Mouse (Mus musculus): ENCODE data around the gene Zfpm1.

Gene Zfpm1

DNA sequence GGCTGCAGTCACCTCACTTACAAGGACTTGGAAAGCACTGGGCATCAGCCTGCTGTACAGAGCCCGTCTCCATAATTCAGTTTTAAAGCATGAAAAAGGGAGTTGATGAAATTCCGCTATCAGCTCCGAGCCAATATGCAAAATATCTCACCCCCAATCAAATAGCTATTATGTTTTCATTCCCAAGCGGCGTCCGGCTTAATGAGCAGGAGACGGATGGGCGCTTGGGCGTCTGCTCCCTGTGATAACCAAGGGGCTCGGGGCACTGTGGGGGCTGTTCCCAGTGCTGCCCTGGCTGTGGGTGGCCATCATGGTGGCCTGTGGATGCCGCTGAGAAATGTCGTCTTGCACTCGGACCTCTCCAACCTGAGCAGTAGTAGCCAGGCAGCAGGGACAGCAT lies 19.1 kb downstream of the Zfpm1 start:
- DNase-seq, result peak; percentile 24

DNA sequence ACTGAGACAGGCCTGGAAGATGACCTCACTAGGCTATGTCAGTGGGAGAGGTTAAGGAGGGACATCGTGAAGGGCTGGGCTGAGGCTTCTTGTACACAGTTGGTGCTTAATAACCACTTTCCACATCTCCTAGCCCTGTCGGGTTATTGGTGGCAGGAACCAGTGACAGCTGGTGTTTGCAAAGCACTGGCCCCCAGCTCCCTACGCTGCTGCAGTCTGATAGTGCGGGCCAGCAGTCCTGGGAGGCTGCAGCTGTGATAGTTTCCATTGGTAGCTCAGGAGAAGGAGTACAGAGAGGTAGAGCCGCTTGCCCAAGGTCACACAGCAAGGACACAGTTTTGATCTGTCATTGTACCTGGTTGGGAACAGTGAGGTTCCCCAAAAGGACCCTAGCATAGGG lies 19.9 kb downstream of the Zfpm1 start:
- DNase-seq, result peak; percentile 74

DNA sequence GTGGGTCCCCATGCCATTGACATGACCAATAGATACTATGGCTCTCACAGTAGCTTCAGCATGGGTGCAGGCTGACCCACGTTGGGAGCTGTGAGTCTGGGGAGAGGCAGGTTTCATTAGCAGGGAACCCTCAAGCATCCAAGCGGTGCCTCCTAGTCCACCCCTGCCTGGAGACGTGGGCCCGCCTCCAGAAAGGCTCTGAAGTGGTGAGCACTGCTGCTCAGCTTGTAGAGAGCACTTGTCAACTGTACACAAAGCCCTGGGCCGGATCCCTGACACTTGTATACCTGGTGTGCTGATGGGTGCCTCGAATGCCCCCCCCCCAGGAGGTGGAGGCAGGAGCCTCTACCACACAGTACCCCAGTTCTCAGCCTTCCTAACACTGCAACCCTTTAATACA lies 21.5 kb downstream of the Zfpm1 start:
- peak; percentile 52 for DNase-seq

DNA sequence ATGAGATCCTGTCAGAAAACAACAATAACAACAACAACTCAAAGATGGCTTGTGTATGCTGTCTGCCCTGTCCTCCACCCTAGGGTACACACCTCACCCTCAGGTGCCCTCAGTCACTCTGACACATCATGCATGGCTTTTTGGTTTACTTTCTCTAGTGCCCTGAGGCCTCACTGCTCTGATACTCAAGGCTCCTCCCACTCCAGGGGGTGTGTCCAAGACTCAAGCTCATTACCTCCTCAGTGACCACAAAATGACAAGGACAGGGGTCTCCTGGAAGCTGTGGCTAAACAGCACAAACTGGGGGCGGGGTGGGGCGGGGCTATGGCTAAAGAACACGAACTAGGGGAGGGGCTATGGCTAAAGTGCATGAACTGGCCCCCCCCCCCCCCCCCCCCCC lies 22.1 kb downstream of the Zfpm1 start:
- DNase-seq, result peak; percentile 83

DNA sequence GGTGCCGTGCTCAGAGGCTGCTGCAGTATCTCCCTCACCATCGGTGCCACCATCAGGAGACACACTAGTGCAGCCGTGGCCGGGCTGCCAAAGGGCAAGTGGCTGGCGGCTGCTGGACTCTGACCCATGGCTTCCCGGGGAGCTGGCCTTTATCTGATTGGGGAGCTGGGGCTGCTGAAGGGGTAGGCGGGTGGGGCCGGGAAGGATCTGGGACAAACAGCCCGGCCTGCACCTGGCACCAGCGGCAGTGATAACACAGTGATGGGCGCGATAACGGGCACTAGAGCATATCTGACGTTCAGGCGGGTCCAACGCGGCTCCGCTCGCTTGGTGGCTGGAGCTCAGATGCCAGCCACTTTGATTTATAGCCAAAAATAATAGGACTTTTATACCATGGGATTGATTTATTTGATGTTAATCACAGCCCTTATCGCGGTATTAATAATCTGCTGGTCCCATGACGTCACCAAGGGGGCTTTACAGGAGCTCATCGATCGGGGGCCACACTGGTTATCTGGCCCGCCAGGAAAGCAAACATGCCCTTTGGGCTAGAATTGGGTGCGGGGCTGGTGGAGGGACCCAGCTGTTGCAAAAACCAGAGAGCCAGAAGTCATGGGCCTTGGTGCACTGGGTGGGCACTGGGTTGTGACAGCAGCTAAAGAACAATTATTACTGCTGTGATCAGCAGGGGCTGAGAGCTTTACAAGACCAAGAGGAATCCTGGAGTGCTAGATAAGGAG lies 24.9 kb downstream of the Zfpm1 start:
- DNase-seq, result peak; percentile 82

GRCm38 (mm10) chr8:122307836-122308235 lies 25.9 kb downstream of the Zfpm1 start:
- DNase-seq, result no peak

- peak; percentile 96 for DNase-seq
Measured at GRCm38 (mm10) chr8:122309272-122309671, 27.3 kb downstream of the Zfpm1 start.

- peak; percentile 54 for DNase-seq
Measured at GRCm38 (mm10) chr8:122311115-122311514, 29.2 kb downstream of the Zfpm1 start.

- peak; percentile 60 for DNase-seq
Measured at GRCm38 (mm10) chr8:122312553-122312952, 30.6 kb downstream of the Zfpm1 start.

DNA sequence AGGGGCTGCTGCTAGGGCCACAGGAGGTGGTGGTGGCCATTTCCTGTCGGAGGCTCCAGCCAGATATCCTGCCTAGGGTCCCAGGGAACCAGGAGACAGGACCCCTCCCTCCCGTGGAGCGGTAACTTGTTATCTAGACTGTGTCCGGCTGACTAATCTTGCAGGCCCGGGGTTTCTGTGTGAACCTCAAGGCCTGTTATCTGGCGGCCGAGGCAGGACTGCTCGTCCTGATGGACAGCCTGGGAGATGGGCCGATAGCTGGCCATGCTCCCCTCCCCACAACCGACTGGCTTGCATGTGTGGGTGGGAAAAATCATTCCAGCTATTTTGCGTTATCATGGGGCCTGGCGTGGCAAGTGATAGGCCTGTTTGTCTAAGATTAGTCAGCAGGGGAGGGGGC lies 31.4 kb downstream of the Zfpm1 start:
- peak; percentile 91 for DNase-seq

- DNase-seq, result peak; percentile 68
Measured at GRCm38 (mm10) chr8:122314899-122315496, 33.1 kb downstream of the Zfpm1 start.

DNA sequence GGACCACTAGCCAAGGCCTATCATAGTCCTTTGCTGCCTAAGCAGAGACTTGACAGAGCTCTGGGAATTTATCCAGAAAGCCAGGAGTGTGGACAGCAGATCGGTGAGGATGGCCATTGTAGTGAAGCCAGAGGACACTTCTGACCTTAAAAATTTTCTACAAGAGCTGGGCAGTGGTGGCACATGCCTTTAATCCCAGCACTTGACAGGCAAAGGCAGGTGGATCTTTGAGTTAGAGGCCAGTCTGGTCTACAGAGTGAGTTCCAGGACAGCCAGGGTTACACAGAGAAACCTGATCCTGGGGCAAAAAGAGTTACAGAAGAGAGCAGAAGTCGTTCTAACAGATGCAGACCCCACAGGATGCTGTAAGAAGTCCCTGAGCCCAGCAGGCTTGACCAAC lies 34.5 kb downstream of the Zfpm1 start:
- no peak for DNase-seq

DNA sequence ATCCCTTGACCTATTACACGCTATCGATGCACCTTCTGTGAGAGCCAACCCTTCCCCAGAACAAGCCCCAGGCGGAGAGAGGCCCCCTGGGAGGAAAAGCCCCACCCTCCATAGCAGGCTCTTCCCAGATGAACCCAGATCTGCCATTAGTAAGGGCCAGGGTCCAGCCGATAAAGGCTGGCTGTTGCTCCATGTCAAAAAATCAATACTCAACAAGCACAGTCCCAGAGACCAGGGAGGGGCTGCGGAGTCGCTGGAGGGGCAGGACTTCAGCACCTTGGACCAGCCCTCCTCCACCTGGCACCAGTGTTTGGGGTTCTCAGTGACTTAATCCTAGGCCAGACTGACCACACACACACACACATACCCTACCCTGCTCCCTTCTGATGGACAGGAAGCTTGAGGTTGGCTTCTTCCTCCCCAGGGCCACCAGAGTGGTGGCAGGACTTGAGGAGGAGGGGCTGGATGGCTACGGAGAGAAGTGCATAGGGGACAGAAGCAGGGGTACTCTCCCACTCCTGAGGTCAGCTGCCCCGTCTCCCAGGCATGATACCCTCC lies 36.1 kb downstream of the Zfpm1 start:
- DNase-seq, result peak; percentile 74

- DNase-seq, result peak; percentile 88
Measured at GRCm38 (mm10) chr8:122319045-122319707, 37.2 kb downstream of the Zfpm1 start.

- DNase-seq, result no peak
Measured at GRCm38 (mm10) chr8:122319708-122320075, 37.8 kb downstream of the Zfpm1 start.

DNA sequence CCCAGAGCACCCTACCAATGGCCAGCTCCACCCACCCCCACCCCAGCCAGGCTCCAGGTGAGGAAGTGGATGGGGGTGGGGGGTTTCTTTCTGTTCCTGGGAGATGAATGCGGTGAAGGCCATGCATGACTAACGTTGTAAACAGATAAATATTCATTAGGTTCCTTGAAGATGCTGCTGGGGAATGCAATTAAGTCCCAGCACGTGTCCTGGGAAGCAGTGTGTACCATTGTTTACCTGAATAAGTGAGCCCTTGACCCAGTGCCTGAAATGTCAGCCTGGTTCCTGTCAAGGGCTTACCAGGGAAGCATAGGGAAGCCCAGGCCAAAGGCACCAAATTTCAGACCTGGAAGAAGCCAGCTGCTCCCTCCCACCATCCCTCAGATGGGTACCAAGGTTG lies 38.6 kb downstream of the Zfpm1 start:
- DNase-seq, result no peak

GRCm38 (mm10) chr8:122321455-122321921 lies 39.5 kb downstream of the Zfpm1 start:
- DNase-seq, result peak; percentile 96

DNA sequence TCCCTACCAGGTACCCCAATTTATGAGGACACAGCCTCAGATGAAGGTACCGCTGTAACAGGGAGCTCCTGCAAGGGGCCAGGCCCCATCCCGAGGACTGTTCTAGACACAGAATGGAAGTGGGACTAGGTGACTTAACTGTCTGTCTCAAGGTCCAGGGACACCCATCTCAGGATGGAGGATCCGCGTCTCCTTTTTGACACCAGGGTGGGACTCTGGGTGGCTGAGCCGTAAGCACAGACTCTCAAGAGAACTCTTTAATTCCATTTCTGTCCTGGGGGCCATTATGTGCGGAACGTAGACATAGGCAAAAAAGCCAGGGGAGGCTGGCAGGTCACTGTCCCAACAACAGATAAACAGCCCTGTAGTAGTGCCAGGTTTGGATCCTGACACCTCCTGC lies 40.2 kb downstream of the Zfpm1 start:
- DNase-seq, result no peak

DNA sequence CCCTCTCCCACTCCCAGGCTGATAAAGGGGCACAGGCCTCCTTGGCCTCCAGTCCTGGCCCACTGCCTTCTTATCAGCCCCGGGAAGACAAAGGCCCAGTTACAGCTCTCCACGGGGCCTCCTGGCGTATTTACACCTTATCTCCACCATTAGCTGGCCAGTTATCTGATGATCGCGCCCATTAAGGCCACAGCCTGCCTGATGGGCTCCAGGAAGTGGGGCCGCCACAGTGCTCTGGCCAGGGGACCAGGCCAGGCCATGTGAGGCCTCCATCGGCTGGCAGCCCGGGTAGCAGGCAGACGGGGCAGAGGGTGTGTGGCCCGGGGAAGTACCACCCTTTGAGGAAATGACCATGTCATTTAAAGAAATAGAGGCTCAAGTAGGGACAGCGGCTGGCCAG lies 40.9 kb downstream of the Zfpm1 start:
- DNase-seq, result peak; percentile 86

DNA sequence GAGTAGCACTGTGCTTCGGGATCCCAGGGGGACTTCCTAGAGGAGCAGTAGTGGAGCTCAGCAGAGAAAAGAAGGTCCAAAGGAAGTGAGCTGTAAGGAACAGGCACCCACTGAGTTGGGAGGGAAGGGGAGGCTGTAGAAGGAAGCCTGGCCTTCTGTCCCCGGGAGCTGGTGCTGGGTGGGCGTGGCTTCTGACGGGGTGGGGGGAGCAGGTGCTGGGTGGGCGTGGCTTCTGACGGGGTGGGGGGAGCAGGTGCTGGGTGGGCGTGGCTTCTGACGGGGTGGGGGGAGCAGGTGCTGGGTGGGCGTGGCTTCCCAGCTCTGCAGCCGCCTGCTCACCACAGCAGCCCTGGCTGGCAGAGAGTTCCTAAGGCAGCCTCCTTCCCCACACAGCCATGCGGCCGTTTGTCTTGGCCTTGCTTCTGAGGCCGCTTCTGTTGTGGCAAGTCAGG lies 42.0 kb downstream of the Zfpm1 start:
- DNase-seq, result peak; percentile 83

- DNase-seq, result no peak
Measured at GRCm38 (mm10) chr8:122325196-122325595, 43.3 kb downstream of the Zfpm1 start.

GRCm38 (mm10) chr8:122326114-122326542 lies 44.2 kb downstream of the Zfpm1 start:
- DNase-seq, result peak; percentile 67

DNA sequence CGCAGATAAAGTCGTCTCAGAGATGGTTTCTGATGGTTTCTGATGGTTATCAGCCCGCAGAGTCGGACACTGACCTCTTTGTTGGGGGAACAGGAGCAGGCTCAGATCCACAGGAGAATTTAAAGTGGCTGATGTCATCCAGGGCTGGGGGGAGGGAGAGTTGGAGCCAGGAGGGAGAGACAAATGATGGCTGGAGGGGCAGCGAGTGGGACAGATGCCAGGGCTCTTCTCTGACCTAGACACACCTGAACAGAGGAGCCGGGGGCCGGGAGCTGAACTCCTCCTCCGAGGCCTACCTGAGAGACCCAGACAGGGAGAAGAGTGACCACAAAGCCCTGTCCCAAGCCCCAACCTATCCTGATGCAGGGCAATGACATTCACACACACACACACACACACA lies 47.1 kb downstream of the Zfpm1 start:
- DNase-seq, result no peak
